Mouse (Mus musculus): ENCODE data around the gene Lefty1. TPM values are rescaled to one million over a fixed set of nuclear protein-coding genes. Genes with fewer than 3 reads are reported as not detected.

Lefty1 gene
- polyA plus RNA-seq, 1 experiment from 2014 or later = 4.2 TPM

DNA sequence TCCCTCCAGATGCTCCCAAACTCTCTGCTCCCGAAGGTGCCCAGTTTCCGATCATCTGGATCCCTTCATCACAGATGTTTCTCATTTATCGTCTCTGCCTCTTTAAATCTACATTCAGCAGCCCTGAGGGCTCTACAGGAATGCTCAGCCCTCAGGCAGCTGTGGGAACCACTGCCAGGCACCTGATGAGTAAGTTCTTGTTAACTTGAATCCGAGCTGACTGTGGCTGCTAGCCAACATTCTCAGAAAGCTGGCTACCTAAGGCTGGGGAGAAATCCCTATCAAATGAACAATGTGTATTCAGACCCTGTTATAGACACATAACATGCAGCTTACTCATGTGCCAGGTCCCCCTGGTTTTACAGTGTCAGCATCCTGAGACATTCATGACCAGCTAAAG, 21.0 kb upstream of the Lefty1 start:
- ATAC-seq (ENCODE audit: insufficient read depth, low FRiP score) = no peak
- no peaks in the 10 kb centered on the region for H3K36me3 ChIP-seq (ENCODE audit: control insufficient read depth, insufficient read depth, low read length)
- 39% methylated on average over 4 of the region's 4 CpGs for WGBS

DNA sequence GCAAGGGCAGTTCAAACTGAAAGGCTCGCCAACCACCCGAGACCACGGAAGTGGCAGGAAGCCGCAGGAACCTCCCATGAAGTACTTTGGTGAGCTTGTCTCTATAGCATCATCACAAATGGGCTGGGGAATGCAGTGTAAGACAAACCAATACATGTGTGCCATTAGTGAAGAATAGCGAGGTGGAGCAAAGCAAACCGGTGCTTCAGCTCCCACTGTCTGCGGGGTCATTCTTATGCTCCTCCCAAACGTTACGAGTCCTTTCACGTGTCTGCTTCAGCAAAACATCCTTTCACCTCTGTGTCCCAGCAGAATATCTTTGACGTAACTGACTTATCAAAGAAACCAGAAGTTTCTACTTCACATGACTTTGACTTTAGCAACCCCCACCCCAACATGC, 18.4 kb upstream of the Lefty1 start:
- no peaks in the 10 kb centered on the region for H3K4me1 ChIP-seq (ENCODE audit: control insufficient read depth, insufficient read depth, low read length)
- H3K36me3 ChIP-seq (ENCODE audit: control insufficient read depth, insufficient read depth, low read length) = no peaks in the 10 kb centered on the region
- ATAC-seq (ENCODE audit: insufficient read depth, low FRiP score) = no peak
- no peak overlapping the region for H3K4me3 ChIP-seq (replicated peaks; ENCODE audit: low read length)
- WGBS = 88% methylated on average over 11 of the region's 11 CpGs
- H3K27me3 ChIP-seq (ENCODE audit: control insufficient read depth, insufficient read depth, low read length) = no peaks in the 10 kb centered on the region
- no peak overlapping the region for H3K9ac ChIP-seq (ENCODE audit: low read length)
- H3K4me2 ChIP-seq (ENCODE audit: low read depth, low read length) = no peak overlapping the region
- no peaks in the 10 kb centered on the region for H3K9me3 ChIP-seq (replicated peaks; ENCODE audit: control insufficient read depth, low read length)
- H3K27ac ChIP-seq (ENCODE audit: low read length) = no peak overlapping the region

More for the DNA sequence above, 21.0 kb upstream of the Lefty1 start:
- Histone ChIP-seq H3K9ac (ENCODE audit: low read length) (no peak overlapping the region), H3K4me3 (replicated peaks; ENCODE audit: low read length) (no peak overlapping the region), H3K27ac (ENCODE audit: low read length) (no peak overlapping the region), H3K9me3 (replicated peaks; ENCODE audit: control insufficient read depth, low read length) (no peaks in the 10 kb centered on the region), H3K4me2 (ENCODE audit: low read depth, low read length) (no peak overlapping the region), H3K27me3 (ENCODE audit: control insufficient read depth, insufficient read depth, low read length) (no peaks in the 10 kb centered on the region), H3K4me1 (ENCODE audit: control insufficient read depth, insufficient read depth, low read length) (no peaks in the 10 kb centered on the region)

DNA sequence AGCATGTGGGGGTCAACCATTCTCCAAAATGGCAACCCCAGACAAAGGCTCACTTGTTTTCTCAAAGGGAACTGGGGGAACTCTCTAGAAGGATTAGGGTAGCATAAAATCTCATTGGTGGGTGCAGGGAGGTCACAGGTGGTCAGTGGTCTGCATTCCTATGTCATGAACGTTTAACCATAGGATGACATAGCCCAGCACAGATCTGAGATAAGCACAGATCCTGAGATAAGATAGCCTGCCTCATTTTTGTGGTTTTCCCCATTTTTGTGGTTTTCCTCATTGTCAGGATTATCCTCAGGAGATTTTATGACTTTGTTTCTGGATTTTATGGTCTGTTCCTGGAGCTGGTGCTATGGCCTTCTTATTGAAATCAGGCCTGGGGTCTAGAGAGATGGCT, 17.8 kb upstream of the Lefty1 start:
- Histone ChIP-seq H3K4me2 (ENCODE audit: low read depth, low read length) (no peak overlapping the region), H3K27me3 (ENCODE audit: control insufficient read depth, insufficient read depth, low read length) (no peaks in the 10 kb centered on the region), H3K4me1 (ENCODE audit: control insufficient read depth, insufficient read depth, low read length) (no peaks in the 10 kb centered on the region), H3K27ac (ENCODE audit: low read length) (no peak overlapping the region), H3K4me3 (replicated peaks; ENCODE audit: low read length) (no peak overlapping the region), H3K36me3 (ENCODE audit: control insufficient read depth, insufficient read depth, low read length) (no peaks in the 10 kb centered on the region), H3K9ac (ENCODE audit: low read length) (no peak overlapping the region), H3K9me3 (replicated peaks; ENCODE audit: control insufficient read depth, low read length) (no peaks in the 10 kb centered on the region)
- 15% methylated on average over 1 of the region's 1 CpGs for WGBS
- ATAC-seq (ENCODE audit: insufficient read depth, low FRiP score) = no peak

DNA sequence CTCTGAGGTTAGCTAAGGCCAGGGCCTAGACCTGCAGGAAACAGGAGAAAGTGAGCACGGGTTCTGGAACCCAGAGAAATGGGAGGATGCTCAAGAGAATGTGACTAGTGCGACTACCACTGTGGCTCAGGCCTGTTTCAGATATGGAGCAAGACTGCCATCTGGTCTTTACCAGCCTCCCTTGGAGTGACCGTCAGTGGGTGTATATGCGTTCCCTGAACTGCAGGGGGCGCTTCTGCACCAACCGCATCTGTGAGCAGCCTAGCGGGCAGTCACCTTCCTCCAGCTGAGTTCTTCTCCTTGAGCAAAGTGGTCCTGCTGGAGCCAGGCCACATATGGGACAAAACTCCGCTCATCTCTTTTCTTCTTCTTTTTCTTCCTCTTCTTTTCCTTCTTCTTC, 15.1 kb upstream of the Lefty1 start:
- peak; percentile 47; the same call in 1 of the 2 replicates for ATAC-seq (ENCODE audit: insufficient read depth, low FRiP score)
- no peaks in the 10 kb centered on the region for H3K36me3 ChIP-seq (ENCODE audit: control insufficient read depth, insufficient read depth, low read length)
- WGBS = 40% methylated on average over 8 of the region's 8 CpGs
- no peak overlapping the region for H3K4me2 ChIP-seq (ENCODE audit: low read depth, low read length)
- H3K9ac ChIP-seq (ENCODE audit: low read length) = no peak overlapping the region
- no peaks in the 10 kb centered on the region for H3K9me3 ChIP-seq (replicated peaks; ENCODE audit: control insufficient read depth, low read length)
- H3K4me3 ChIP-seq (replicated peaks; ENCODE audit: low read length) = no peak overlapping the region
- no peaks in the 10 kb centered on the region for H3K4me1 ChIP-seq (ENCODE audit: control insufficient read depth, insufficient read depth, low read length)
- no peak overlapping the region for H3K27ac ChIP-seq (ENCODE audit: low read length)
- H3K27me3 ChIP-seq (ENCODE audit: control insufficient read depth, insufficient read depth, low read length) = no peaks in the 10 kb centered on the region

DNA sequence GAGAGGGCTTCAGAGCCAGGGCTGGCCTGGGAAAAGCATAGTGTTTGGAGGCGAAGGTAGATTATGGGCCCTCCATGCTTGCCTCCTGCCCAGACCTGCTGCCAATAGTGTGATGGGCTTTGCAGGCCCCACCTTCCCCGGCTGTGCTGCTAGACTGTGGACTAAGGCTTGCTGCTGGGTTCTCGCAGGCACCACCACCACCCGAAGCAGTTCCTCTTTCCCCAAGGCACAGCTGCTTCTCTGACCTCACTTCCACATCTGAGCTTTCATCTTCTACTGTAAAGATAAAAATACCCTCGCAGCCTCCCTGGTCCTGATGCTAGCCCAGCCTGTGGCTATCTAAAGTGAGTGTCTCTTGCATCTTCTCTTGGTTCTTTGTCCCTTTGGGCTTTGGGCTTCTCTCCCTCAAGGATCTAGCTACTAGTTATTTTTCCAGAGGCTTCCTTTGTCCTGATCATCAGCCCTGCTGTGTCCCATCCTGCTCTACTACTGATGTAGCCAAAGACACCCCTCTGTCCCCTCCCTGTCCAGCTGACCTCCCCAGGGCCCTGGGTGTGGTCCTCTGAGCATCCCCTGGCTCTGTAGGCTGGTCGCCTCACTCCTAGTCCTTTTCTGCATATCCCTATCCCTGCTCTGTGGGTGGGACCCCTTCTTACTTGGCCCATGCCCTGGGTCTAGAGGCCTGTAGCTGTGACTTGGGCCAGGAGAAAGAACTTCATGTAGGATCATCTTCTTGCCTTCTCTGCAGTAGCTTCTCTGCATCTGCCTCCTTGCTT, 12.4 kb upstream of the Lefty1 start:
- Histone ChIP-seq H3K27me3 (ENCODE audit: control insufficient read depth, insufficient read depth, low read length) (no peaks in the 10 kb centered on the region), H3K36me3 (ENCODE audit: control insufficient read depth, insufficient read depth, low read length) (no peaks in the 10 kb centered on the region), H3K27ac (ENCODE audit: low read length) (no peak overlapping the region), H3K4me2 (ENCODE audit: low read depth, low read length) (no peak overlapping the region), H3K9ac (ENCODE audit: low read length) (no peak overlapping the region), H3K4me1 (ENCODE audit: control insufficient read depth, insufficient read depth, low read length) (no peaks in the 10 kb centered on the region), H3K4me3 (replicated peaks; ENCODE audit: low read length) (no peak overlapping the region), H3K9me3 (replicated peaks; ENCODE audit: control insufficient read depth, low read length) (no peaks in the 10 kb centered on the region)
- 64% methylated on average over 6 of the region's 6 CpGs for WGBS
- ATAC-seq (ENCODE audit: insufficient read depth, low FRiP score) = no peak

DNA sequence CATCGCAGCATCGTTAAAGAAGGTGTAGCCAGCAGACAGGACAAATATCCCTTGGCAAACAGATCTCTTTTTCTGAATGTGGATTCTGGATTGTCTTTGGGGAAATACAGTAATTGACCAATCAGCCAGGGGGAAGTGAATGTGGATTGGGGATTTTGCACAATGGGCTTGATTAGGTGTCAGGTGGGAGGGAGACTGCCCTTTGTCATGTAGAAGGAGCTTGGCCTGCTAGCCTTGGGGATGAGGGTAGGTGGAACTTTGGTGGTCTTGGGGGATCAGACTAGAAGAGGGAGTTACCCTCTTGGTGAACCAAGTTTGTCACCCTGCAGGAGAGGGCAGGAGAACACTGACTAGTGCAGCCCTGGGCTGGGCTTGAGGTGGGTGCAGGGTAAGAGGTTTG, 10.1 kb upstream of the Lefty1 start:
- Histone ChIP-seq H3K36me3 (ENCODE audit: control insufficient read depth, insufficient read depth, low read length) (no peaks in the 10 kb centered on the region), H3K27me3 (ENCODE audit: control insufficient read depth, insufficient read depth, low read length) (no peaks in the 10 kb centered on the region), H3K4me3 (replicated peaks; ENCODE audit: low read length) (no peak overlapping the region), H3K4me2 (ENCODE audit: low read depth, low read length) (no peak overlapping the region), H3K9ac (ENCODE audit: low read length) (no peak overlapping the region), H3K27ac (ENCODE audit: low read length) (no peak overlapping the region), H3K4me1 (ENCODE audit: control insufficient read depth, insufficient read depth, low read length) (no peaks in the 10 kb centered on the region), H3K9me3 (replicated peaks; ENCODE audit: control insufficient read depth, low read length) (no peaks in the 10 kb centered on the region)
- 55% methylated on average over 2 of the region's 2 CpGs for WGBS
- no peak for ATAC-seq (ENCODE audit: insufficient read depth, low FRiP score)

DNA sequence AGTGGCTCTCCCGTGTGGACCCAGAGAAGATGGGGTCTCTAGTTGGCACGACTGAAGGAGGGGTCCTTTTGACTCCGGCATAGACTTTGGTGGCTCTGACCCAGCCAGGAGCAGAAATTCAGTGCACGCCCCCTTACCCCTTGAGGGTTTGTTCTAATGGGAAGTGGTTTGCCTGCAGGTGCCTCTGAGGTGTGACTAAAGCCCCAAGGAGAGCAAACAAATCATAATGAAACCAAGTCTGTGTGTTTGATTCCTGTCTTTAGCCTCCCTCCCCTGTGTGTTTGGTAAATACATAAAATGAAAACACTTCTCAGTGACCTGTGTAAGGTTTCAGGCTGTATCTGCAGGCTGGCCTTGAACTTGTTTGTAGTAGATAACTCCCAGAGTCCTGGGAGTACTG, 8.5 kb upstream of the Lefty1 start:
- Histone ChIP-seq H3K27me3 (ENCODE audit: control insufficient read depth, insufficient read depth, low read length) (no peaks in the 10 kb centered on the region), H3K4me2 (ENCODE audit: low read depth, low read length) (no peak overlapping the region), H3K9me3 (replicated peaks; ENCODE audit: control insufficient read depth, low read length) (no peaks in the 10 kb centered on the region), H3K36me3 (ENCODE audit: control insufficient read depth, insufficient read depth, low read length) (no peaks in the 10 kb centered on the region), H3K9ac (ENCODE audit: low read length) (no peak overlapping the region), H3K4me3 (replicated peaks; ENCODE audit: low read length) (no peak overlapping the region), H3K27ac (ENCODE audit: low read length) (no peak overlapping the region), H3K4me1 (ENCODE audit: control insufficient read depth, insufficient read depth, low read length) (no peaks in the 10 kb centered on the region)
- 55% methylated on average over 4 of the region's 4 CpGs for WGBS
- ATAC-seq (ENCODE audit: insufficient read depth, low FRiP score) = no peak

DNA sequence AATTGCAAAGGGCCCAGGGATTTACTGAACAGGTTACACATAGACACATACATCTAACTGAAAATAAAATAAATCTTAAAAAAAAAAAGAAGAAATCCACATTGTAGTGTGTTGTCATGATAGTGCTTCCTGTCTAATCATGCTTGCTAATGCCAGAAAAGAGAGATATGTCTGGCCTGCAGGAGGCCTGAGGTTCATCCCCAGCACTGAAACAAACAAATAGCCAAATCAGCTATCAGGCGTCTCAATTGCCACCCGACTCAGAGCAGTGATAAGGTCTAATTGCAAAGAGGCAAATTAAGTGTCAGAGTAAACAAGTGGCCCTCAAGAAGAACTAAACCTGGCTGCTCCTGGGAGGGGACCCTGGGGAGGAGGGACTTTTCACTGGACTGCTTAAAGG, 5.2 kb upstream of the Lefty1 start:
- 25% methylated on average over 2 of the region's 2 CpGs for whole genome bisulfite sequencing
- Histone ChIP-seq H3K4me3 (replicated peaks; ENCODE audit: low read length) (no peak overlapping the region), H3K4me2 (ENCODE audit: low read depth, low read length) (no peak overlapping the region), H3K9ac (ENCODE audit: low read length) (no peak overlapping the region), H3K4me1 (ENCODE audit: control insufficient read depth, insufficient read depth, low read length) (0 out of 2 replicates have a peak, but pooled peaks cover 2% of the 10 kb centered on the region), H3K9me3 (replicated peaks; ENCODE audit: control insufficient read depth, low read length) (no peaks in the 10 kb centered on the region), H3K36me3 (ENCODE audit: control insufficient read depth, insufficient read depth, low read length) (no peaks in the 10 kb centered on the region), H3K27ac (ENCODE audit: low read length) (no peak overlapping the region), H3K27me3 (ENCODE audit: control insufficient read depth, insufficient read depth, low read length) (peaks cover 4% of the 10 kb centered on the region; the same call in 1 of the 2 replicates)
- no peak for ATAC-seq (ENCODE audit: insufficient read depth, low FRiP score)

DNA sequence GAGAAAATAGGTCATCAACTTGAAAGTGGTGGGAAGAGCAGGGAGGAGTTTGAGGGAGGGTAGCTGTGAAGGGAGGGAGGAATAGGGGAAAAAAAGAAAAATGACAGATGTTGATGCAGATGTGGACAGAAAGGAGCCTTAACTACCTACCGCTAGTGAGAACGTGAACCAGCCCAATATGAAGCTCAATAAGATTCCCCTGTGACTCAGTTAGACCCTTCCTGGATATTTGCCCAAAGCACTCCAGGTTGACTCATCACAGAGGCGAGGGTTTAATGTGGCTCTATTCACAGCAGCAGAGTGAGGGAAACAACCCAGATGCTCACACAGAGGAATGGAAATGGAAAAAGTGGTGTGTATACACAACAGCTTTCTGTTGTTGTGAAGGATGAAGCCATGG, 3.7 kb upstream of the Lefty1 start:
- no peak for ATAC-seq (ENCODE audit: insufficient read depth, low FRiP score)
- WGBS = 38% methylated on average over 3 of the region's 3 CpGs
- H3K4me3 ChIP-seq (replicated peaks; ENCODE audit: low read length) = no peak overlapping the region
- H3K9me3 ChIP-seq (replicated peaks; ENCODE audit: control insufficient read depth, low read length) = no peaks in the 10 kb centered on the region
- peaks cover 15% of the 10 kb centered on the region for H3K27me3 ChIP-seq (ENCODE audit: control insufficient read depth, insufficient read depth, low read length)
- no peak overlapping the region for H3K4me2 ChIP-seq (ENCODE audit: low read depth, low read length)
- 0 out of 2 replicates have a peak, but pooled peaks cover 2% of the 10 kb centered on the region for H3K4me1 ChIP-seq (ENCODE audit: control insufficient read depth, insufficient read depth, low read length)
- no peak overlapping the region for H3K9ac ChIP-seq (ENCODE audit: low read length)
- no peaks in the 10 kb centered on the region for H3K36me3 ChIP-seq (ENCODE audit: control insufficient read depth, insufficient read depth, low read length)
- no peak overlapping the region for H3K27ac ChIP-seq (ENCODE audit: low read length)
